Mouse (Mus musculus): Measurements from ENCODE around the gene Tmem129. TPM values are rescaled to one million over a fixed set of nuclear protein-coding genes. Genes with fewer than 3 reads are reported as not detected.
A peak's percentile ranks its signal among the peaks of the same experiment; 100 is the strongest.

The Tmem129 gene
- polyA plus RNA-seq, 2 experiments = 17.4 to 19.4 TPM

- 45% methylated on average over 13 of the region's 13 CpGs for WGBS (ENCODE audit: insufficient replicate concordance)
- H3K4me3 ChIP-seq (ENCODE audit: insufficient read depth in 1 of 2, low read depth in 2 of 2, low read length in 2 of 2) = no peak overlapping the region
- ATAC-seq (ENCODE audit: insufficient read depth) (no peak), DNase-seq (ENCODE audit: low read depth in 3 of 3, low spot score in 3 of 3) (no peak)
- H3K27ac ChIP-seq = no peak overlapping the region
- H3K4me2 ChIP-seq (ENCODE audit: low read depth) = no peak overlapping the region
- TF ChIP-seq EP300 (IDR thresholded peaks at IDR 0.05; ENCODE audit: low read depth) (no peak), CTCF (IDR thresholded peaks at IDR 0.05; ENCODE audit: low read depth) (no peak)
- H3K27me3 ChIP-seq (ENCODE audit: control insufficient read depth, insufficient read depth, low read length) = peaks cover 28% of the 10 kb centered on the region
- H3K4me1 ChIP-seq (replicated peaks; ENCODE audit: control insufficient read depth in 2 of 2, insufficient read depth in 2 of 2, low read length in 1 of 2) = peaks cover 0 to 11% of the 10 kb centered on the region in 2 experiments; a peak in 2 of 4 replicates
- no peaks in the 10 kb centered on the region for H3K9me3 ChIP-seq (ENCODE audit: control insufficient read depth, low read length)
- no peak overlapping the region for H3K9ac ChIP-seq (replicated peaks)
- H3K36me3 ChIP-seq (replicated peaks; ENCODE audit: control insufficient read depth, insufficient read depth, low read depth) = no peaks in the 10 kb centered on the region
Measured at GRCm38 (mm10) chr5:33697947-33698512, 39.8 kb upstream of the Tmem129 start.

GRCm38 (mm10) chr5:33697534-33697933 lies 39.3 kb upstream of the Tmem129 start:
- Histone ChIP-seq H3K4me3 (ENCODE audit: insufficient read depth in 1 of 2, low read depth in 2 of 2, low read length in 2 of 2) (no peak overlapping the region), H3K4me2 (ENCODE audit: low read depth) (no peak overlapping the region), H3K9ac (replicated peaks) (no peak overlapping the region), H3K27me3 (ENCODE audit: control insufficient read depth, insufficient read depth, low read length) (peaks cover 28% of the 10 kb centered on the region), H3K9me3 (ENCODE audit: control insufficient read depth, low read length) (no peaks in the 10 kb centered on the region), H3K36me3 (replicated peaks; ENCODE audit: control insufficient read depth, insufficient read depth, low read depth) (no peaks in the 10 kb centered on the region), H3K4me1 (replicated peaks; ENCODE audit: control insufficient read depth in 2 of 2, insufficient read depth in 2 of 2, low read length in 1 of 2) (peaks cover 0 to 14% of the 10 kb centered on the region in 2 experiments; a peak in 2 of 4 replicates), H3K27ac (no peak overlapping the region)
- ATAC-seq (ENCODE audit: insufficient read depth) (no peak), DNase-seq (ENCODE audit: low read depth in 3 of 3, low spot score in 3 of 3) (no peak)
- TF ChIP-seq EP300 (IDR thresholded peaks at IDR 0.05; ENCODE audit: low read depth) = no peak
- no peak for TF ChIP-seq CTCF (IDR thresholded peaks at IDR 0.05; ENCODE audit: low read depth)
- WGBS (ENCODE audit: insufficient replicate concordance) = 59% methylated on average over 1 of the region's 1 CpGs

GRCm38 (mm10) chr5:33696430-33696829 lies 38.2 kb upstream of the Tmem129 start:
- Histone ChIP-seq H3K9me3 (ENCODE audit: control insufficient read depth, low read length) (no peaks in the 10 kb centered on the region), H3K36me3 (replicated peaks; ENCODE audit: control insufficient read depth, insufficient read depth, low read depth) (no peaks in the 10 kb centered on the region), H3K9ac (replicated peaks) (no peak overlapping the region), H3K4me1 (replicated peaks; ENCODE audit: control insufficient read depth in 2 of 2, insufficient read depth in 2 of 2, low read length in 1 of 2) (peaks cover 0 to 14% of the 10 kb centered on the region in 2 experiments; a peak in 2 of 4 replicates), H3K27me3 (ENCODE audit: control insufficient read depth, insufficient read depth, low read length) (peaks cover 28% of the 10 kb centered on the region), H3K27ac (no peak overlapping the region), H3K4me2 (ENCODE audit: low read depth) (no peak overlapping the region), H3K4me3 (ENCODE audit: insufficient read depth in 1 of 2, low read depth in 2 of 2, low read length in 2 of 2) (no peak overlapping the region)
- 50% methylated on average over 5 of the region's 5 CpGs for WGBS (ENCODE audit: insufficient replicate concordance)
- no peak for ATAC-seq (ENCODE audit: insufficient read depth)
- TF ChIP-seq CTCF (IDR thresholded peaks at IDR 0.05; ENCODE audit: low read depth) = no peak
- no peak for TF ChIP-seq EP300 (IDR thresholded peaks at IDR 0.05; ENCODE audit: low read depth)
- DNase-seq (ENCODE audit: low read depth in 3 of 3, low spot score in 3 of 3) = no peak

- no peak for TF ChIP-seq CTCF (IDR thresholded peaks at IDR 0.05; ENCODE audit: low read depth)
- no peak for TF ChIP-seq EP300 (IDR thresholded peaks at IDR 0.05; ENCODE audit: low read depth)
- peak overlapping the region in 1 of 2 experiments; percentile 32; a peak in 2 of 4 replicates for H3K4me3 ChIP-seq (ENCODE audit: insufficient read depth in 1 of 2, low read depth in 2 of 2, low read length in 2 of 2)
Measured at GRCm38 (mm10) chr5:33695718-33696121, 37.5 kb upstream of the Tmem129 start.

GRCm38 (mm10) chr5:33694848-33695717 lies 36.9 kb upstream of the Tmem129 start:
- H3K27me3 ChIP-seq (ENCODE audit: control insufficient read depth, insufficient read depth, low read length) = peaks cover 28% of the 10 kb centered on the region

More at GRCm38 (mm10) chr5:33695718-33696121, 37.5 kb upstream of the Tmem129 start:
- no peak for DNase-seq (ENCODE audit: low read depth in 3 of 3, low spot score in 3 of 3)
- WGBS (ENCODE audit: insufficient replicate concordance) = 9% methylated on average over 23 of the region's 24 CpGs
- peaks cover 28% of the 10 kb centered on the region for H3K27me3 ChIP-seq (ENCODE audit: control insufficient read depth, insufficient read depth, low read length)
- no peaks in the 10 kb centered on the region for H3K9me3 ChIP-seq (ENCODE audit: control insufficient read depth, low read length)
- H3K36me3 ChIP-seq (replicated peaks; ENCODE audit: control insufficient read depth, insufficient read depth, low read depth) = no peaks in the 10 kb centered on the region
- ATAC-seq (ENCODE audit: insufficient read depth) = peak; percentile 28; the same call in 1 of the 2 replicates
- H3K27ac ChIP-seq = no peak overlapping the region
- no peak overlapping the region for H3K9ac ChIP-seq (replicated peaks)
- H3K4me2 ChIP-seq (ENCODE audit: low read depth) = peak overlapping the region; percentile 60
- H3K4me1 ChIP-seq (replicated peaks; ENCODE audit: control insufficient read depth in 2 of 2, insufficient read depth in 2 of 2, low read length in 1 of 2) = peaks cover 0 to 14% of the 10 kb centered on the region in 2 experiments; a peak in 2 of 4 replicates

More at GRCm38 (mm10) chr5:33694848-33695717, 36.9 kb upstream of the Tmem129 start:
- Histone ChIP-seq H3K4me1 (replicated peaks; ENCODE audit: control insufficient read depth in 2 of 2, insufficient read depth in 2 of 2, low read length in 1 of 2) (peaks cover 0 to 9% of the 10 kb centered on the region in 2 experiments; a peak in 2 of 4 replicates), H3K4me2 (ENCODE audit: low read depth) (peak overlapping the region; percentile 60), H3K9me3 (ENCODE audit: control insufficient read depth, low read length) (no peaks in the 10 kb centered on the region), H3K4me3 (ENCODE audit: insufficient read depth in 1 of 2, low read depth in 2 of 2, low read length in 2 of 2) (peak overlapping the region in 1 of 2 experiments; percentile 32; a peak in 2 of 4 replicates), H3K27ac (no peak overlapping the region), H3K9ac (replicated peaks) (no peak overlapping the region), H3K36me3 (replicated peaks; ENCODE audit: control insufficient read depth, insufficient read depth, low read depth) (no peaks in the 10 kb centered on the region)
- WGBS (ENCODE audit: insufficient replicate concordance) = 5% methylated on average over 69 of the region's 71 CpGs
- ATAC-seq (ENCODE audit: insufficient read depth) (peak; percentile 63), DNase-seq (ENCODE audit: low read depth in 3 of 3, low spot score in 3 of 3) (no peak)
- TF ChIP-seq EP300 (IDR thresholded peaks at IDR 0.05; ENCODE audit: low read depth) (no peak), CTCF (IDR thresholded peaks at IDR 0.05; ENCODE audit: low read depth) (no peak)
